Mouse (Mus musculus): Measurements from ENCODE around the gene Igfbp6.

DNA sequence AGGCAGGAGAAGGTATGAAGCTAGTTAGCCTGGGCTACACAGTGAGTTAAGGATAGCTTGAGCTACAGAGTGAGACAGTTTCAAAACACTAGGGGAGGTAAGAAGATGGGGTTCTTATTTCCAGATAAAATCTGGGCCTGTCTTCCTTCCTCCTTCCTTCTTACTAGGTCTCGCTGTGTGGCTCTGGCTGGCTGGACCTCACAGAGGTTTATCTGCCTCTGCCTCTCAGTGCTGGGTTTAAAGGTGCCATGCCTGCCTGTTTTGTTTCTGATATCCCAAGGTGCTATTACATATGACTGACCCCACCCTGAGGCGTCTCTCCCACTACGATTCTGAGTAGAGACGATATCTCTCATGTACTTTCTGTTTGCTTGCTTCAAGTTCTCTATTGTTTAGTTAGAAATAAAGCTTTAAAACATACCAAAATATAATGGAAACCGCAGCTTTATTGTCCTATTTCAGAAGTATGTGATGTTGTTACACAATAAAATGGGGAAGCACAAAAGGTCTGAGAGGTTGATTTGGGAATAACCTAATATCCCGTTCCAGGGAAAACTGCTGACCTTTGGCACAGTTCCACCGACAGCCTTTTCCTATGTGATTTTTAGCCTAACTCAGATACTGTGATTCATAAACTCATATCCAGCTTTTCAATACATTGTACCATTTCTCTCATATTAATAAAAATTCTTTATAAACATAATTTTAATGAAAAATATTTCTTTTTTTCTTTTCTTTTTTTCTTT lies 32.6 kb downstream of the Igfbp6 start:
- no peak for TF ChIP-seq POLR2A (IDR thresholded peaks at IDR 0.05; ENCODE audit: low read depth, low read length)
- TF ChIP-seq CTCF (conservative IDR thresholded peaks at IDR 0.05; ENCODE audit: insufficient read depth, insufficient read length, low read depth, low read length) = no peak
